Mouse (Mus musculus): Measurements from ENCODE around the gene Ccdc28a.

Ccdc28a gene

GRCm38 (mm10) chr10:18194156-18194555 is 40.6 kb downstream of the Ccdc28a start:
- DNase-seq: no peak

GRCm38 (mm10) chr10:18193221-18193620 is 41.6 kb downstream of the Ccdc28a start:
- DNase-seq: no peak

GRCm38 (mm10) chr10:18191706-18192105 is 43.1 kb downstream of the Ccdc28a start:
- DNase-seq: no peak

- DNase-seq: no peak
Measured at GRCm38 (mm10) chr10:18189498-18189897, 45.3 kb downstream of the Ccdc28a start.

GRCm38 (mm10) chr10:18188564-18188963 is 46.2 kb downstream of the Ccdc28a start:
- DNase-seq: no peak

- no peak for DNase-seq
Measured at GRCm38 (mm10) chr10:18182246-18182645, 52.6 kb downstream of the Ccdc28a start.

GRCm38 (mm10) chr10:18177304-18177703 is 57.5 kb downstream of the Ccdc28a start:
- DNase-seq: no peak

GRCm38 (mm10) chr10:18176722-18177121 is 58.1 kb downstream of the Ccdc28a start:
- no peak for DNase-seq

GRCm38 (mm10) chr10:18175087-18175486 is 59.7 kb downstream of the Ccdc28a start:
- DNase-seq: no peak

Measured in right cerebral cortex, postnatal 4 days (tissue).